Mouse (Mus musculus) monocyte, adult 2 months (primary cell): Measurements from ENCODE around the gene Nxph1.

ENCODE experiments used
- DNase-seq, 2 experiments: peaks; one replicate each; pipeline ENCODE4 v3.0.0; 2022; ENCODE audit warnings: low spot score in 2 of 2, low read depth in 1 of 2

The Nxph1 gene

GRCm38 (mm10) chr6:8959810-8960209 lies 11.6 kb downstream of the Nxph1 start:
- no peak for DNase-seq

- DNase-seq: no peak
Measured at GRCm38 (mm10) chr6:8970576-8970975, 22.3 kb downstream of the Nxph1 start.

GRCm38 (mm10) chr6:8979237-8979871 lies 31.1 kb downstream of the Nxph1 start:
- DNase-seq: no peak

- DNase-seq: no peak
Measured at GRCm38 (mm10) chr6:8996301-8996943, 48.2 kb downstream of the Nxph1 start.

- DNase-seq: no peak
Measured at GRCm38 (mm10) chr6:8997326-8997725, 49.1 kb downstream of the Nxph1 start.

GRCm38 (mm10) chr6:9002686-9003085 lies 54.5 kb downstream of the Nxph1 start:
- DNase-seq: no peak

- DNase-seq: no peak
Measured at GRCm38 (mm10) chr6:9026631-9027030, 78.4 kb downstream of the Nxph1 start.

GRCm38 (mm10) chr6:9027146-9027545 lies 78.9 kb downstream of the Nxph1 start:
- no peak for DNase-seq

- no peak for DNase-seq
Measured at GRCm38 (mm10) chr6:9028501-9028900, 80.3 kb downstream of the Nxph1 start.

- DNase-seq: no peak
Measured at GRCm38 (mm10) chr6:9039286-9039685, 91.1 kb downstream of the Nxph1 start.

- DNase-seq: no peak
Measured at GRCm38 (mm10) chr6:9040991-9041390, 92.8 kb downstream of the Nxph1 start.

GRCm38 (mm10) chr6:9042391-9042790 lies 94.2 kb downstream of the Nxph1 start:
- DNase-seq: no peak

GRCm38 (mm10) chr6:9046815-9047214 lies 98.6 kb downstream of the Nxph1 start:
- DNase-seq: no peak

- no peak for DNase-seq
Measured at GRCm38 (mm10) chr6:9061261-9062105, 113.3 kb downstream of the Nxph1 start.

- no peak for DNase-seq
Measured at GRCm38 (mm10) chr6:9066435-9066834, 118.2 kb downstream of the Nxph1 start.

GRCm38 (mm10) chr6:9069913-9070312 lies 121.7 kb downstream of the Nxph1 start:
- DNase-seq: no peak

- no peak for DNase-seq
Measured at GRCm38 (mm10) chr6:9076463-9076862, 128.2 kb downstream of the Nxph1 start.

GRCm38 (mm10) chr6:9077793-9078689 lies 129.8 kb downstream of the Nxph1 start:
- DNase-seq: no peak

GRCm38 (mm10) chr6:9083851-9084250 lies 135.6 kb downstream of the Nxph1 start:
- DNase-seq: no peak

- DNase-seq: no peak
Measured at GRCm38 (mm10) chr6:9097345-9097744, 149.1 kb downstream of the Nxph1 start.

- DNase-seq: no peak
Measured at GRCm38 (mm10) chr6:9107366-9107765, 159.1 kb downstream of the Nxph1 start.
